Mouse (Mus musculus): ENCODE results near the gene Lck. TPM values are rescaled to one million over a fixed set of nuclear protein-coding genes. Genes with fewer than 3 reads are reported as not detected.

The Lck gene
- total and polyA plus RNA-seq, 3 experiments, result 0.84 to 3.5 (median 1.1) TPM

GRCm38 (mm10) chr4:129500017-129500416, 73.4 kb downstream of the Lck start:
- 73% methylated on average over 8 of the region's 8 CpGs for WGBS
- H3K27me3 ChIP-seq (ENCODE audit: control insufficient read depth, insufficient read depth, low read length), result no peaks in the 10 kb centered on the region
- no peak for DNase-seq
- intact Hi-C loops (cut with DNase I), result loop anchor here (2.0 kb wide), 1 partner anchor 15 kb away; no protein-coding TSS in a partner anchor
- H3K9ac ChIP-seq (ENCODE audit: low read depth, low read length), result no peak overlapping the region; the same call in 1 of the 2 replicates
- TF ChIP-seq POLR2A (IDR thresholded peaks at IDR 0.05; ENCODE audit: insufficient read depth, low read depth, low read length) (no peak), EP300 (IDR thresholded peaks at IDR 0.05; ENCODE audit: insufficient read depth, low read depth, low read length) (no peak), CTCF (IDR thresholded peaks at IDR 0.05) (no peak)
- H3K4me1 ChIP-seq (ENCODE audit: control insufficient read depth, insufficient read depth, low read length), result peaks cover 8% of the 10 kb centered on the region
- no peaks in the 10 kb centered on the region for H3K36me3 ChIP-seq (ENCODE audit: control insufficient read depth, insufficient read depth, low read length)
- no peaks in the 10 kb centered on the region for H3K79me2 ChIP-seq (replicated peaks; ENCODE audit: control insufficient read depth, insufficient read depth, low read length)
- no peak overlapping the region; the same call in 1 of the 2 replicates for H3K4me3 ChIP-seq
- H3K27ac ChIP-seq, result peak overlapping the region; percentile 90

- intact Hi-C loops (cut with DNase I), result no loop called here
- Histone ChIP-seq H3K79me2 (replicated peaks; ENCODE audit: control insufficient read depth, insufficient read depth, low read length) (no peaks in the 10 kb centered on the region), H3K4me3 (no peak overlapping the region), H3K27ac (no peak overlapping the region), H3K27me3 (ENCODE audit: control insufficient read depth, insufficient read depth, low read length) (no peaks in the 10 kb centered on the region), H3K36me3 (ENCODE audit: control insufficient read depth, insufficient read depth, low read length) (no peaks in the 10 kb centered on the region), H3K4me1 (ENCODE audit: control insufficient read depth, insufficient read depth, low read length) (peaks cover 8% of the 10 kb centered on the region), H3K9ac (ENCODE audit: low read depth, low read length) (no peak overlapping the region)
- DNase-seq, result no peak
- TF ChIP-seq POLR2A (IDR thresholded peaks at IDR 0.05; ENCODE audit: insufficient read depth, low read depth, low read length), result no peak
- TF ChIP-seq EP300 (IDR thresholded peaks at IDR 0.05; ENCODE audit: insufficient read depth, low read depth, low read length), result no peak
- no peak for TF ChIP-seq CTCF (IDR thresholded peaks at IDR 0.05)
- 24% methylated on average over 3 of the region's 3 CpGs for WGBS
These were observed 74.5 kb downstream of the Lck start for GRCm38 (mm10) chr4:129498941-129499340.

Small RNA genes lying within 50 kb of the gene (microRNA-seq; reads per million reads assigned to microRNA genes)
- gene Mir8119, result 0 reads per million in 2 experiments

Other genes with a start within 250 kb of the Lck start
- 10 to 100 TPM; 67.0 to 70.7 TPM for gene Rbbp4, start 238.3 kb downstream of the Lck start, total RNA-seq (2021)
- gene Rbbp4, start 238.3 kb downstream of the Lck start, polyA plus RNA-seq (2012; rRNA removed), result 16.8 and 34.5 TPM in 2 replicates
- gene Zbtb8os, start 237.9 kb downstream of the Lck start, total RNA-seq (2021), result 10 to 100 TPM; 19.5 to 27.2 TPM
- gene Zbtb8os, start 237.9 kb downstream of the Lck start, polyA plus RNA-seq (2012; rRNA removed), result 9.1 and 13.0 TPM in 2 replicates
- gene Zbtb8a, start 195.5 kb downstream of the Lck start, total RNA-seq (2021), result 1 to 10 TPM; 2.5 to 3.5 TPM
- gene Zbtb8a, start 195.5 kb downstream of the Lck start, polyA plus RNA-seq (2012; rRNA removed), result 3.2 and 5.5 TPM in 2 replicates
- under 1 TPM; 0.07 to 0.10 TPM for gene Zbtb8b, start 132.8 kb downstream of the Lck start, total RNA-seq (2021)
- 0.08 and 0.09 TPM in 2 replicates for gene Zbtb8b, start 132.8 kb downstream of the Lck start, polyA plus RNA-seq (2012; rRNA removed)
- 10 to 100 TPM; 48.8 to 50.3 TPM for gene Bsdc1, start 112.1 kb downstream of the Lck start, total RNA-seq (2021)
- gene Bsdc1, start 112.1 kb downstream of the Lck start, polyA plus RNA-seq (2012; rRNA removed), result 21.3 and 25.0 TPM in 2 replicates
- gene Tssk3, start 82.6 kb downstream of the Lck start, total RNA-seq (2021), result not detected
- 0.14 TPM in 1 of 2 replicates, not detected in the other for gene Tssk3, start 82.6 kb downstream of the Lck start, polyA plus RNA-seq (2012; rRNA removed)
- under 1 TPM in 1 of 2 experiments, not detected in 1; 0.45 TPM for gene Fam229a, start 82.5 kb downstream of the Lck start, total RNA-seq (2021)
- 0.64 TPM in 1 of 2 replicates, not detected in the other for gene Fam229a, start 82.5 kb downstream of the Lck start, polyA plus RNA-seq (2012; rRNA removed)
- gene Marcksl1, start 60.1 kb downstream of the Lck start, total RNA-seq (2021), result 1 to 10 TPM; 3.5 to 5.1 TPM
- gene Marcksl1, start 60.1 kb downstream of the Lck start, polyA plus RNA-seq (2012; rRNA removed), result 5.1 and 7.0 TPM in 2 replicates
- 10 to 100 TPM; 15.7 to 16.1 TPM for gene Hdac1, start 30.9 kb downstream of the Lck start, total RNA-seq (2021)
- 17.9 and 35.2 TPM in 2 replicates for gene Hdac1, start 30.9 kb downstream of the Lck start, polyA plus RNA-seq (2012; rRNA removed)
- gene Fam167b, start 4.9 kb upstream of the Lck start, total RNA-seq (2021), result under 1 TPM in 1 of 2 experiments, not detected in 1; 0.81 TPM
- gene Fam167b, start 4.9 kb upstream of the Lck start, polyA plus RNA-seq (2012; rRNA removed), result 1.4 and 1.8 TPM in 2 replicates
- 100 to 1,000 TPM; 116 to 132 TPM for gene Eif3i, start 27.0 kb upstream of the Lck start, total RNA-seq (2021)
- 185 and 257 TPM in 2 replicates for gene Eif3i, start 27.0 kb upstream of the Lck start, polyA plus RNA-seq (2012; rRNA removed)
- gene Tmem234, start 27.0 kb upstream of the Lck start, total RNA-seq (2021), result 10 to 100 TPM; 35.9 to 41.7 TPM
- 69.5 and 74.9 TPM in 2 replicates for gene Tmem234, start 27.0 kb upstream of the Lck start, polyA plus RNA-seq (2012; rRNA removed)
- gene Dcdc2b, start 40.6 kb upstream of the Lck start, total RNA-seq (2021), result under 1 TPM; 0.39 to 0.45 TPM
- gene Dcdc2b, start 40.6 kb upstream of the Lck start, polyA plus RNA-seq (2012; rRNA removed), result 1.7 and 3.3 TPM in 2 replicates
- gene Iqcc, start 45.5 kb upstream of the Lck start, total RNA-seq (2021), result 10 to 100 TPM; 13.0 to 19.7 TPM
- gene Iqcc, start 45.5 kb upstream of the Lck start, polyA plus RNA-seq (2012; rRNA removed), result 24.5 and 30.9 TPM in 2 replicates
- 10 to 100 TPM; 11.3 to 16.8 TPM for gene Ccdc28b, start 50.3 kb upstream of the Lck start, total RNA-seq (2021)
- gene Ccdc28b, start 50.3 kb upstream of the Lck start, polyA plus RNA-seq (2012; rRNA removed), result 10.8 and 22.5 TPM in 2 replicates
- 10 to 100 TPM; 25.6 to 27.2 TPM for gene Txlna, start 67.4 kb upstream of the Lck start, total RNA-seq (2021)
- 13.7 and 23.3 TPM in 2 replicates for gene Txlna, start 67.4 kb upstream of the Lck start, polyA plus RNA-seq (2012; rRNA removed)
- gene Kpna6, start 99.1 kb upstream of the Lck start, total RNA-seq (2021), result 10 to 100 TPM; 69.6 to 79.2 TPM
- gene Kpna6, start 99.1 kb upstream of the Lck start, polyA plus RNA-seq (2012; rRNA removed), result 28.2 and 57.9 TPM in 2 replicates
- 1 to 10 TPM; 4.8 to 5.0 TPM for gene Tmem39b, start 123.2 kb upstream of the Lck start, total RNA-seq (2021)
- gene Tmem39b, start 123.2 kb upstream of the Lck start, polyA plus RNA-seq (2012; rRNA removed), result 13.4 and 14.4 TPM in 2 replicates
- gene Khdrbs1, start 168.7 kb upstream of the Lck start, total RNA-seq (2021), result 10 to 100 TPM; 38.1 to 41.7 TPM
- gene Khdrbs1, start 168.7 kb upstream of the Lck start, polyA plus RNA-seq (2012; rRNA removed), result 11.4 and 11.7 TPM in 2 replicates
- 100 to 1,000 TPM; 194 to 199 TPM for gene Ptp4a2, start 237.6 kb upstream of the Lck start, total RNA-seq (2021)
- gene Ptp4a2, start 237.6 kb upstream of the Lck start, polyA plus RNA-seq (2012; rRNA removed), result 51.6 and 110 TPM in 2 replicates